Mouse (Mus musculus): ENCODE results near the gene Wwc2. TPM values are rescaled to one million over a fixed set of nuclear protein-coding genes. Genes with fewer than 3 reads are reported as not detected.

Gene Wwc2
- polyA plus RNA-seq, 1 experiment from 2014 or later: 11.7 TPM

DNA sequence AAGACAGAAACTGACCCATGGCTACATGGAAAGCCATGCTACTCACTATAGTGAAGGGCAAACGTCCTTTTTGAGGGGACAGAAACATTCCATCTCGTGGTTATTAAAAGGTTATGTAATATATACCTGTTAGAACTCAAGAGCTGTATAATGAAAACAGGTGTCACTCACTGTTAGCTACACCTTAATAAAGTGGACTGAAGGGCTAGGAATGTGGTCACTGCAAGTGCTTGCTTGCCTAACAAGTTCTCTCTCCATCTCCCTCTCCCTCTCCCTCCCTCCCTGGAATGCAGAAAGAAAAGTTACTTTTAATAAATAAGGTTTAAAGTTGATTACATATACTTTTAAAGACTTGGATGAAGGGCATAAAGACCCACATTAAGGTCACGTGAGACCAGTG is 88.0 kb downstream of the Wwc2 start:
- Histone ChIP-seq H3K4me1 (replicated peaks) (no peaks in the 10 kb centered on the region; the same call in 1 of the 2 replicates), H3K36me3 (peaks cover 10% of the 10 kb centered on the region; the same call in 1 of the 2 replicates), H3K27ac (no peak overlapping the region), H3K9me3 (replicated peaks) (no peaks in the 10 kb centered on the region), H3K4me2 (no peak overlapping the region), H3K27me3 (no peaks in the 10 kb centered on the region), H3K4me3 (no peak overlapping the region), H3K9ac (no peak overlapping the region)
- ATAC-seq (replicated peaks; ENCODE audit: insufficient number of reproducible peaks, insufficient read depth, low FRiP score, low read depth): no peak
- WGBS: 84% methylated on average over 3 of the region's 3 CpGs

DNA sequence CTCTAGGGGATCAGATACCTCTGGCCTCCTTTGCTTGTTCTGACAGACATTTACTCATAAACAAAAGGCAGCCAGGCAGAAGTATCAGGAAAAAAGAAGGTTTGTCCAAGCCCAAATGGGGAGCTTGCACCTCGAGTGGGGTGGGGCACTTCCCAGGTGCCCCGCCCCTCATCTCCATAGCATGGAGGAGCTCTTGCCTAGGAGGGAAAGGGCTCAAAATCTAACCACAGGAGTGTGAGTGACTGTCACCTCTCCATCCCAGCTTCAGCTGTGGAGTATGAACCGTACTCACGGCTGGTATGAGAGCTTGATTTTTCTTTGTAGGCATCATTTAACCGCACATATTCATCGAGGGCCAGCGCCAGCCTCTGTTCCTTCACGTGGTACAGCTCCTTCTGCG is 90.4 kb downstream of the Wwc2 start:
- Histone ChIP-seq H3K9ac (no peak overlapping the region), H3K4me2 (no peak overlapping the region), H3K9me3 (replicated peaks) (no peaks in the 10 kb centered on the region), H3K4me1 (replicated peaks) (no peaks in the 10 kb centered on the region; the same call in 1 of the 2 replicates), H3K4me3 (no peak overlapping the region), H3K27me3 (no peaks in the 10 kb centered on the region), H3K36me3 (peaks cover 10% of the 10 kb centered on the region; the same call in 1 of the 2 replicates), H3K27ac (no peak overlapping the region)
- ATAC-seq (replicated peaks; ENCODE audit: insufficient number of reproducible peaks, insufficient read depth, low FRiP score, low read depth): no peak
- 90% methylated on average over 9 of the region's 9 CpGs for WGBS

DNA sequence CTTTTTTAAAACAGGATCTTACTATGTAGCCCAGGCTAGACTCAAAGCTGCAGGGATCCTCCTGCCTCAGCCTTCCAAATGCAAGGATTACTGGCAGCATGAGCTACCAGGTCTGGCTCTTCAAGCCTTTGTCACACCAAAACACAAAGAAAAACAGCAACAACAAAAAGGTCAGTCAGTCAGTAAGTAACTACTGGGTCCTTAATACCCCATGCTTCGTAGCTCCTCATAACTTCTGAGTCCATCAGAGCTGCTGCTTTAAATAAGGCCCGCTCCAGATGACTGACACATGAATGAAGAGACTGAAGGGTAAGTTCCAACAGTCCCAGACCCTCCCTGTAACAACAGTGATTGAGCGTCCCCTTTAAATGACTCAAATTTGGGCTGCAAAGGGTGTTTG is 90.8 kb downstream of the Wwc2 start:
- no peak for ATAC-seq (replicated peaks; ENCODE audit: insufficient number of reproducible peaks, insufficient read depth, low FRiP score, low read depth)
- WGBS: 94% methylated on average over 3 of the region's 3 CpGs
- no peaks in the 10 kb centered on the region for H3K4me1 ChIP-seq (replicated peaks)
- H3K9ac ChIP-seq: no peak overlapping the region
- H3K4me2 ChIP-seq: no peak overlapping the region
- H3K36me3 ChIP-seq: peaks cover 15% of the 10 kb centered on the region; the same call in 1 of the 2 replicates
- no peak overlapping the region for H3K27ac ChIP-seq
- H3K9me3 ChIP-seq (replicated peaks): no peaks in the 10 kb centered on the region
- H3K4me3 ChIP-seq: no peak overlapping the region
- no peaks in the 10 kb centered on the region for H3K27me3 ChIP-seq

- H3K27ac ChIP-seq: no peak overlapping the region
- no peak overlapping the region for H3K4me2 ChIP-seq
- H3K9ac ChIP-seq: no peak overlapping the region
- no peaks in the 10 kb centered on the region for H3K9me3 ChIP-seq (replicated peaks)
- no peak for ATAC-seq (replicated peaks; ENCODE audit: insufficient number of reproducible peaks, insufficient read depth, low FRiP score, low read depth)
- peaks cover 26% of the 10 kb centered on the region for H3K4me1 ChIP-seq (replicated peaks)
- peaks cover 7% of the 10 kb centered on the region; the same call in 1 of the 2 replicates for H3K36me3 ChIP-seq
- no peaks in the 10 kb centered on the region for H3K27me3 ChIP-seq
- H3K4me3 ChIP-seq: no peak overlapping the region
- WGBS: 92% methylated on average over 3 of the region's 3 CpGs
These were observed 98.3 kb downstream of the Wwc2 start for GRCm38 (mm10) chr8:47892419-47892818.

- Histone ChIP-seq H3K4me2 (no peak overlapping the region), H3K36me3 (peaks cover 7% of the 10 kb centered on the region; the same call in 1 of the 2 replicates), H3K9ac (no peak overlapping the region), H3K27ac (no peak overlapping the region), H3K27me3 (no peaks in the 10 kb centered on the region), H3K9me3 (replicated peaks) (no peaks in the 10 kb centered on the region), H3K4me3 (no peak overlapping the region), H3K4me1 (replicated peaks) (peaks cover 32% of the 10 kb centered on the region)
- 63% methylated on average over 13 of the region's 13 CpGs for WGBS
- ATAC-seq (replicated peaks; ENCODE audit: insufficient number of reproducible peaks, insufficient read depth, low FRiP score, low read depth): no peak
These were observed 99.1 kb downstream of the Wwc2 start for GRCm38 (mm10) chr8:47891641-47892040.

GRCm38 (mm10) chr8:47890814-47891210 is 99.9 kb downstream of the Wwc2 start:
- WGBS: 80% methylated on average over 13 of the region's 13 CpGs
- Histone ChIP-seq H3K36me3 (peaks cover 7% of the 10 kb centered on the region; the same call in 1 of the 2 replicates), H3K4me3 (no peak overlapping the region), H3K4me1 (replicated peaks) (peaks cover 35% of the 10 kb centered on the region), H3K4me2 (no peak overlapping the region), H3K9ac (no peak overlapping the region), H3K9me3 (replicated peaks) (no peaks in the 10 kb centered on the region), H3K27me3 (no peaks in the 10 kb centered on the region), H3K27ac (no peak overlapping the region)
- ATAC-seq (replicated peaks; ENCODE audit: insufficient number of reproducible peaks, insufficient read depth, low FRiP score, low read depth): no peak

DNA sequence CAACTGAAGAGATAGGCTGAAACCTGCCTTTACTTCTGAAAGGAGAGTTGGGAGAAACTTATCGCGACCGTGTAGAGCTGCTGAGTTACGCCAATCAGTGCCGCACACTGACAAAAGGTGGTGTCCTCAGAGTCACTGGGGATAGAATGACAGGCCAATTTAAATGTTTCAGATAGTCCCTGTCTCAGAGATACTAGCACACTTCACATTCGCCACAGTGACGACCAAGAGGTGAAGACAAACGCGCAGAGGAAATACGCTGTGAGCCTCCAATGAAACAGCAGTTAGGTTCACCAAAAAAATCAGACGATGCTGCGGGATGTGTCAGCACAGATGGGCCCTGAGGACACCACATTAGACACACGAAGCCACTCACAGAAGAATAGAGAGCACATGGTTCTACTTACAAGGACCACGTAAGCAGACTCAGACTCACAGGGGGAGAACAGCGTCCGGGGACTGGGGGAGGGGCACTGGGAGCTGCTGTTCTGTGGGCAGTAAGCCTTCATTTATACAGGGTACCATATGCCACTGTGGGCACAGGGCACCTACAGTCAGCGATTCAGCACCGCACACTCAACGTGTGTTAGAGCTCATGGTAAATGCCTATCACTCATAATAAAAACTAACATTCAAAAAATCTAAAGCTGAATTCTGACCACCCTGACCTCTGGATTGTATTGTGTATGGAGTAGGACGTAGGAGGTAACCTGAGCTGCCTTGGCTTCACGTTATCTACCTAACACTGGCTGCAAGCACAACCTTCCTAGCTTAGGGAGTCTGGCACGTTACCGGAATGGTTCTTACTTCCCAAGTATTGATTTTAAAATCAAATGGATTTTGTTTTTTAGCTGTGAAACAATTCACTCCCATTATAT is 100.5 kb downstream of the Wwc2 start:
- no peaks in the 10 kb centered on the region for H3K27me3 ChIP-seq
- peaks cover 6% of the 10 kb centered on the region; the same call in 1 of the 2 replicates for H3K36me3 ChIP-seq
- WGBS: 51% methylated on average over 23 of the region's 23 CpGs
- no peaks in the 10 kb centered on the region for H3K9me3 ChIP-seq (replicated peaks)
- peaks cover 35% of the 10 kb centered on the region for H3K4me1 ChIP-seq (replicated peaks)
- no peak overlapping the region for H3K4me3 ChIP-seq
- no peak for ATAC-seq (replicated peaks; ENCODE audit: insufficient number of reproducible peaks, insufficient read depth, low FRiP score, low read depth)
- no peak overlapping the region for H3K9ac ChIP-seq
- no peak overlapping the region for H3K27ac ChIP-seq
- H3K4me2 ChIP-seq: peak overlapping the region; percentile 28

GRCm38 (mm10) chr8:47888841-47889570 is 101.7 kb downstream of the Wwc2 start:
- H3K9ac ChIP-seq: no peak overlapping the region
- no peak overlapping the region for H3K4me3 ChIP-seq
- ATAC-seq (replicated peaks; ENCODE audit: insufficient number of reproducible peaks, insufficient read depth, low FRiP score, low read depth): no peak
- peaks cover under 1% of the 10 kb centered on the region; the same call in 1 of the 2 replicates for H3K36me3 ChIP-seq
- H3K4me2 ChIP-seq: no peak overlapping the region
- no peaks in the 10 kb centered on the region for H3K9me3 ChIP-seq (replicated peaks)
- WGBS: 62% methylated on average over 11 of the region's 11 CpGs
- peaks cover 37% of the 10 kb centered on the region for H3K4me1 ChIP-seq (replicated peaks)
- no peak overlapping the region for H3K27ac ChIP-seq
- no peaks in the 10 kb centered on the region for H3K27me3 ChIP-seq

DNA sequence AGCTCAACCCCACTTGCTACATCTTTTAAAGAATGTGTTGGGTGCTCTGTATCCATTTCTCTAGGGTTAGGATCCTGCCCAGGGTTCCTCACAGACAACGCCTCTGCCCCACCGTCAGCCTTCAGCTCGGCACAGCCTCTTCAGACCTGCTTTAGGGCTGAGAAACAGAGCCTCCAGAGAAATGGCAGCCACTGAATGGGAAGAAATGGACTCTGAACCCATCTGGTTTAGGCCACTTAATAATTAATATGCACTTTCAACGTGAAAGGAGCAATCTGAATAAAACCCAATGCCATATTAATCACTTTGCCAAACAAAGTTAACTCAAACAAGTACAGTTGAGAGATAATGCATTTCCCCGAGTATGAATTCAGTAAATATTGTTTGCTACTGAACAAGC is 106.4 kb downstream of the Wwc2 start:
- Histone ChIP-seq H3K4me2 (no peak overlapping the region), H3K27ac (no peak overlapping the region), H3K27me3 (no peaks in the 10 kb centered on the region), H3K9ac (no peak overlapping the region), H3K9me3 (replicated peaks) (no peaks in the 10 kb centered on the region), H3K4me3 (no peak overlapping the region), H3K36me3 (peaks cover 21% of the 10 kb centered on the region; the same call in 1 of the 2 replicates), H3K4me1 (replicated peaks) (peaks cover 18% of the 10 kb centered on the region)
- no peak for ATAC-seq (replicated peaks; ENCODE audit: insufficient number of reproducible peaks, insufficient read depth, low FRiP score, low read depth)
- 89% methylated on average over 5 of the region's 5 CpGs for WGBS

- H3K36me3 ChIP-seq: peaks cover 23% of the 10 kb centered on the region; the same call in 1 of the 2 replicates
These were observed 107.0 kb downstream of the Wwc2 start for GRCm38 (mm10) chr8:47883739-47884138.

GRCm38 (mm10) chr8:47878516-47878915 is 112.2 kb downstream of the Wwc2 start:
- no peak for ATAC-seq (replicated peaks; ENCODE audit: insufficient number of reproducible peaks, insufficient read depth, low FRiP score, low read depth)
- no peak overlapping the region for H3K27ac ChIP-seq
- H3K9me3 ChIP-seq (replicated peaks): no peaks in the 10 kb centered on the region
- no peak overlapping the region for H3K9ac ChIP-seq
- WGBS: 54% methylated on average over 3 of the region's 3 CpGs
- no peak overlapping the region for H3K4me2 ChIP-seq
- H3K27me3 ChIP-seq: no peaks in the 10 kb centered on the region
- no peak overlapping the region for H3K4me3 ChIP-seq
- peaks cover 6% of the 10 kb centered on the region for H3K4me1 ChIP-seq (replicated peaks)
- peaks cover 29% of the 10 kb centered on the region; the same call in 1 of the 2 replicates for H3K36me3 ChIP-seq

More at GRCm38 (mm10) chr8:47883739-47884138, 107.0 kb downstream of the Wwc2 start:
- Histone ChIP-seq H3K9ac (no peak overlapping the region), H3K27me3 (no peaks in the 10 kb centered on the region), H3K4me2 (no peak overlapping the region), H3K27ac (no peak overlapping the region), H3K4me1 (replicated peaks) (peaks cover 16% of the 10 kb centered on the region), H3K9me3 (replicated peaks) (no peaks in the 10 kb centered on the region), H3K4me3 (no peak overlapping the region)
- WGBS: 71% methylated on average over 8 of the region's 8 CpGs
- ATAC-seq (replicated peaks; ENCODE audit: insufficient number of reproducible peaks, insufficient read depth, low FRiP score, low read depth): no peak
